Mouse (Mus musculus) lung, embryonic 14.5 days (tissue): Measurements from ENCODE around the gene Tor2a. TPM values are rescaled to one million over a fixed set of nuclear protein-coding genes. Genes with fewer than 3 reads are reported as not detected.

Experiments
- ATAC-seq: fragments of 200-750 bp; cut with Nextera tagmentation; 2 replicates; pipeline ENCODE4 v1.8.0; 2017; ENCODE audit warnings: mild to moderate bottlenecking, moderate TSS enrichment, moderate library complexity; ENCODE audit not compliant: insufficient read depth
- DNase-seq: peaks from one replicate; pipeline ENCODE4 v3.0.0-alpha.2; 2015
- H3K27ac ChIP-seq: fragments of 300-500 bp; sonication (generic); 2 replicates; pipeline ENCODE4 v1.5.1; 2014; ENCODE audit warnings: low read depth, mild to moderate bottlenecking, moderate library complexity
- H3K27me3 ChIP-seq: fragments of 300-500 bp; sonication (generic); 2 replicates; pipeline ENCODE4 v1.6.1; 2014; ENCODE audit warnings: low read length, control low read depth; ENCODE audit not compliant: insufficient read depth
- H3K36me3 ChIP-seq: fragments of 300-500 bp; sonication (generic); 2 replicates; pipeline ENCODE4 v1.6.1; 2014; ENCODE audit warnings: control low read depth; ENCODE audit not compliant: insufficient read depth
- H3K4me1 ChIP-seq: fragments of 300-500 bp; sonication (generic); 2 replicates; pipeline ENCODE4 v1.6.1; 2014; ENCODE audit warnings: antibody characterized with exemption, control low read depth; ENCODE audit not compliant: insufficient read depth
- H3K4me2 ChIP-seq: fragments of 300-500 bp; sonication (generic); 2 replicates; pipeline ENCODE4 v1.6.1; 2014; ENCODE audit warnings: mild to moderate bottlenecking
- H3K4me3 ChIP-seq: fragments of 300-500 bp; sonication (generic); 2 replicates; pipeline ENCODE4 v1.5.1; 2014; ENCODE audit warnings: low read depth, low read length
- H3K9ac ChIP-seq: fragments of 300-500 bp; sonication (generic); 2 replicates; pipeline ENCODE4 v1.6.1; 2014
- H3K9me3 ChIP-seq: fragments of 300-500 bp; sonication (generic); 2 replicates; pipeline ENCODE4 v1.6.1; 2016; ENCODE audit warnings: low read depth, low read length, control low read depth
- CTCF ChIP-seq: IDR thresholded peaks from 2 replicates; pipeline ENCODE4 v1.5.1; 2016; ENCODE audit warnings: antibody characterized with exemption, low read depth
- WGBS: fragments of 180-500 bp; shearing (Covaris S2); extraction: QIAGEN DNeasy Blood & Tissue Kit; methylation state at CpG from one replicate; pipeline ENCODE4 v1.1.7; 2014; 5-methylcytosine and 5-hydroxymethylcytosine counted together
- polyA plus RNA-seq: library from polyadenylated mRNA; unstranded; fragments of >200 nt; fragmentation: Nextera tagmentation; extraction: Ambion mirVana; gene quantifications from 2 replicates; pipeline ENCODE4 v1.2.1, GENCODE M21; 2014

Gene Tor2a
- polyA plus RNA-seq, 1 experiment from 2014 or later = 71.0 TPM

- no peak for TF ChIP-seq CTCF
- ATAC-seq (no peak), DNase-seq (no peak)
- Histone ChIP-seq H3K27ac (no peak overlapping the region), H3K4me1 (no peaks in the 10 kb centered on the region), H3K4me3 (no peak overlapping the region), H3K9me3 (no peaks in the 10 kb centered on the region), H3K9ac (no peak overlapping the region), H3K27me3 (peaks cover 13% of the 10 kb centered on the region), H3K36me3 (peaks cover 4% of the 10 kb centered on the region; the same call in 1 of the 2 replicates), H3K4me2 (no peak overlapping the region)
- WGBS = 57% methylated on average over 6 of the region's 6 CpGs
Observed at GRCm38 (mm10) chr2:32737008-32737407, 20.0 kb upstream of the Tor2a start.

- H3K9me3 ChIP-seq = no peaks in the 10 kb centered on the region
- no peak overlapping the region for H3K27ac ChIP-seq
- H3K9ac ChIP-seq = no peak overlapping the region
- H3K36me3 ChIP-seq = peaks cover 12% of the 10 kb centered on the region
- ATAC-seq (no peak), DNase-seq (no peak)
- H3K4me2 ChIP-seq = no peak overlapping the region
- no peak overlapping the region for H3K4me3 ChIP-seq
- 62% methylated on average over 4 of the region's 4 CpGs for WGBS
- H3K27me3 ChIP-seq = peaks cover 21% of the 10 kb centered on the region
- H3K4me1 ChIP-seq = no peaks in the 10 kb centered on the region
- TF ChIP-seq CTCF = no peak
Observed at GRCm38 (mm10) chr2:32739311-32739710, 17.7 kb upstream of the Tor2a start.

GRCm38 (mm10) chr2:32740916-32741272 is 16.1 kb upstream of the Tor2a start, which contains the start of gene 6330409D20Rik:
6330409D20Rik (minus strand) TSS chr2:32741016.
- peak within 1 kb of the TSS; percentile 76 for H3K4me2 ChIP-seq
- TF ChIP-seq CTCF = no peak
- no peaks in the 10 kb centered on the region for H3K9me3 ChIP-seq
- 10% methylated on average over 11 of the region's 11 CpGs for WGBS
- H3K4me1 ChIP-seq = no peaks in the 10 kb centered on the region
- ATAC-seq (no peak; the same call in 1 of the 2 replicates), DNase-seq (no peak)
- peak within 1 kb of the TSS; percentile 48 for H3K9ac ChIP-seq
- peaks cover 21% of the 10 kb centered on the region for H3K27me3 ChIP-seq
- no peak within 1 kb of the TSS for H3K27ac ChIP-seq
- H3K36me3 ChIP-seq = peaks cover 28% of the 10 kb centered on the region
- peak within 1 kb of the TSS; percentile 42 for H3K4me3 ChIP-seq

DNA sequence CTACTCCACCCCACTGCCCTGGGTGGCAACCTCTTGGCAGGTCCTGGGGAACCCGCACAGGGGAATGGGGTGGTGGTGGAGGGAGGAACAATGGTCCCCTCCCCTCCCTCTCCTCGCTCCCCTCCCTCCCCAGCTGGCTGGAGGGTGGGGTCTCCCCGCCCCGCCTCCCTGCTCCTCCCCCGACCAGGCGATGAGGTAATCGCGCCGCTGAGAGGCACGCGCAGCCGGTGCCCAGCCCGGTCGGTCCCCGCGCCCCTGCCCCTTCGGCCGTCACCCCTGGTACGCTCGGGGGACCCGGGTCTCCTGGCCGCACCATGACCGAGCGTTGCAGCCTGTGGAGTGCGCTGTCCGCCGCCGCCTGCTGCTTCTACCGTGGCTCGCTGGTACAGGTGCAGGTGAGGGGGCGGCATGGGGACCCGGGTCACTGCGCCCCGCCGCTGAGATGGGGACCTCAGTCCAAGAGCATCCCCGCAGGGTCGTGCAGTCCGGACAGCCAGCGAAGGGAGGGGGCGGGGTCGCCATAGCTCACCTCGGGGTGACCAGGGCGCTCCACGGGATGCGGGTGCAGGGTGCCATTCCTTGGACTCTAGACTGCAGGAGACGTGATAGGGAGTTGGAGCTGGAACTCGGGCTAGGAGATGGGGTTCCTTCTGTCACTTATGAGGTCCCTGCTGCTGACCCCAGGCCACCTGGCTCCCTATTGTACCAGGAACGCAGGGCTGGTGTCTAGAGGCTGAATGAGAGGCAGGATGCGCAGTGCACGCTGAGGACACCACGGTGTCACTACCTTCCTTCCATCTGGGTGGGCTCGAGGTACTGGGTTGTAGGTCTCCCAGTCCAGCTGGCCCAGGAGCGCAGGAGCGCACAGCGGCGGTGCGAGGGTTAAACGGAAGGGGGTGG is 15.5 kb upstream of the Tor2a start:
- DNase-seq = peak; percentile 53
- WGBS = 6% methylated on average over 55 of the region's 58 CpGs
- H3K9ac ChIP-seq = peak overlapping the region; percentile 48
- H3K4me3 ChIP-seq = peak overlapping the region; percentile 42
- H3K4me1 ChIP-seq = no peaks in the 10 kb centered on the region
- ATAC-seq = peak; percentile 55
- peaks cover 21% of the 10 kb centered on the region for H3K27me3 ChIP-seq
- H3K4me2 ChIP-seq = peak overlapping the region; percentile 76
- H3K36me3 ChIP-seq = peaks cover 33% of the 10 kb centered on the region
- no peak overlapping the region for H3K27ac ChIP-seq
- TF ChIP-seq CTCF = no peak
- H3K9me3 ChIP-seq = no peaks in the 10 kb centered on the region

DNA sequence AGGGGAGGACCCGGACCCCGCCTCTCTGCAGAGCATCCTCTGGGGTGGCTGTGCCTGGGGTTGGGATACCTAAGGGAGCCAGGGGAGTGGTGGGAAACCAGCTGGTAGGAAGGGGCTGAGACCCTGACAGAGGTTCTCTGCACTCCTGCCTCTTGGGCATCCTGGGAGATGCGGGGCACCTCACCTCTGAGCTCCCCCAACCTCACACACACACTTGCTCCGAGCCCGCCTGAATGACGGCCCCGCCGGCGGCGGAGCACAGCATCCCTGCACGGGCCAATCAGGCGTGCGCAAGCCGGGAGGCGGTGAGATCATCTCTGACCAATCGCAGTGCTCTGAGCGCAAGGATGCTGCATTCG is 14.9 kb upstream of the Tor2a start:
- peak overlapping the region; percentile 76 for H3K4me2 ChIP-seq
- H3K4me3 ChIP-seq = peak overlapping the region; percentile 42; the same call in 1 of the 2 replicates
- no peak overlapping the region for H3K27ac ChIP-seq
- ATAC-seq (no peak; the same call in 1 of the 2 replicates), DNase-seq (peak; percentile 31)
- no peak for TF ChIP-seq CTCF
- peaks cover 21% of the 10 kb centered on the region for H3K27me3 ChIP-seq
- peaks cover 40% of the 10 kb centered on the region for H3K36me3 ChIP-seq
- no peaks in the 10 kb centered on the region for H3K9me3 ChIP-seq
- no peak overlapping the region for H3K9ac ChIP-seq
- no peaks in the 10 kb centered on the region for H3K4me1 ChIP-seq
- 13% methylated on average over 18 of the region's 18 CpGs for WGBS

GRCm38 (mm10) chr2:32744272-32744982 is 12.6 kb upstream of the Tor2a start:
- Histone ChIP-seq H3K4me1 (no peaks in the 10 kb centered on the region), H3K9ac (no peak overlapping the region), H3K27me3 (peaks cover 21% of the 10 kb centered on the region), H3K36me3 (peaks cover 50% of the 10 kb centered on the region), H3K27ac (no peak overlapping the region), H3K9me3 (no peaks in the 10 kb centered on the region), H3K4me2 (no peak overlapping the region), H3K4me3 (no peak overlapping the region)
- TF ChIP-seq CTCF = no peak
- ATAC-seq = no peak
- peak; percentile 44 for DNase-seq
- WGBS = 66% methylated on average over 15 of the region's 15 CpGs

DNA sequence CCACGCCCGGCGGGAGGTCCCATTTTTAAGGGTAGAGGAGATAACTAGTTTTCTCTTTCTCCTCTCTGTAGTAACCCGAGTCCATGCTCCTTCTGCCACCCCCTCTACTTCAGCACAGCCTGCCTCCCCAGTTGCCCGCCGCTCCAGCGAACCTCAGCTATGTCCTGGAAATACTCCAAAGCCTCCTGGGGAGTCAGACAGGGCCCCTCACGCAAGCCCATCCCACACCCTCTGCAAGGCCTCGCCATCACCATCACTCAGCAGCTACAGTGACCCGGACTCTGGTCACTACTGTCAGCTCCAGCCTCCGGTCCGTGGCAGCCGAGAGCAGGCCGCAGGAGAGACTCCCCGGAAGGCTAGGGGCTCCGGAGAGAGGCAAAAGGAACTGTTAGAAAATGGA is 8.0 kb upstream of the Tor2a start:
- Histone ChIP-seq H3K36me3 (peaks cover 75% of the 10 kb centered on the region), H3K4me3 (no peak overlapping the region), H3K4me2 (no peak overlapping the region), H3K9me3 (no peaks in the 10 kb centered on the region), H3K9ac (no peak overlapping the region), H3K27me3 (no peaks in the 10 kb centered on the region), H3K4me1 (no peaks in the 10 kb centered on the region), H3K27ac (no peak overlapping the region)
- 74% methylated on average over 16 of the region's 16 CpGs for WGBS
- DNase-seq (no peak), ATAC-seq (no peak)
- no peak for TF ChIP-seq CTCF
